Mouse (Mus musculus) cerebellum, adult 11-12 months (tissue): ENCODE data around the gene Defb43.
A peak's percentile ranks its signal among the peaks of the same experiment; 100 is the strongest.

ENCODE experiments used
- DNase-seq: peaks from one replicate; pipeline ENCODE4 v3.0.0; 2022

Gene Defb43

GRCm38 (mm10) chr14:63011471-63011870, at the start of gene Defb43:
TSS of gene Defb43 (plus strand) at chr14:63011771.
- no peak for DNase-seq

- no peak for DNase-seq
These were observed 47.9 kb upstream of the Defb43 start for GRCm38 (mm10) chr14:62963632-62964031.

GRCm38 (mm10) chr14:62965342-62965741, 46.2 kb upstream of the Defb43 start:
- no peak for DNase-seq

- no peak for DNase-seq
These were observed 45.6 kb upstream of the Defb43 start for GRCm38 (mm10) chr14:62965811-62966520.

GRCm38 (mm10) chr14:62975046-62975445, 36.5 kb upstream of the Defb43 start:
- peak; percentile 12 for DNase-seq

GRCm38 (mm10) chr14:62979815-62980214, 31.8 kb upstream of the Defb43 start:
- no peak for DNase-seq

GRCm38 (mm10) chr14:62984410-62984809, 27.2 kb upstream of the Defb43 start, which contains the start of gene Defb48:
TSS of gene Defb48 (minus strand) at chr14:62984510.
- DNase-seq = no peak

GRCm38 (mm10) chr14:62991271-62991670, 20.3 kb upstream of the Defb43 start:
- DNase-seq = no peak

GRCm38 (mm10) chr14:62991849-62992510, 19.6 kb upstream of the Defb43 start:
- DNase-seq = no peak

- DNase-seq = no peak
These were observed 13.8 kb upstream of the Defb43 start, which contains the start of gene Defb47 for GRCm38 (mm10) chr14:62997777-62998176. TSS of gene Defb47 (plus strand) at chr14:62998077.

- no peak for DNase-seq
These were observed 12.6 kb upstream of the Defb43 start for GRCm38 (mm10) chr14:62998977-62999376.

- no peak for DNase-seq
These were observed 9.0 kb upstream of the Defb43 start for GRCm38 (mm10) chr14:63002588-63002987.

GRCm38 (mm10) chr14:63013082-63013481, 1.5 kb downstream of the Defb43 start:
- no peak for DNase-seq

- no peak for DNase-seq
These were observed 3.1 kb downstream of the Defb43 start for GRCm38 (mm10) chr14:63014667-63015066.

GRCm38 (mm10) chr14:63020524-63021156, 9.1 kb downstream of the Defb43 start:
- no peak for DNase-seq

- DNase-seq = no peak
These were observed 35.1 kb downstream of the Defb43 start, which contains the start of gene Defb42 for GRCm38 (mm10) chr14:63046691-63047090. TSS of gene Defb42 (plus strand) at chr14:63046991.

GRCm38 (mm10) chr14:63049910-63050370, 38.4 kb downstream of the Defb43 start, which contains the start of gene Defb30:
TSS of gene Defb30 (minus strand) at chr14:63049960.
- no peak for DNase-seq

GRCm38 (mm10) chr14:63050769-63051168, 39.2 kb downstream of the Defb43 start:
- peak; percentile 20 for DNase-seq

GRCm38 (mm10) chr14:63054729-63055128, 43.2 kb downstream of the Defb43 start:
- DNase-seq = peak; percentile 97

- DNase-seq = no peak
These were observed 48.8 kb downstream of the Defb43 start for GRCm38 (mm10) chr14:63060361-63060760.

- DNase-seq = no peak
These were observed 50.6 kb downstream of the Defb43 start for GRCm38 (mm10) chr14:63062184-63062583.

GRCm38 (mm10) chr14:63065391-63065790, 53.8 kb downstream of the Defb43 start:
- no peak for DNase-seq

GRCm38 (mm10) chr14:63066630-63067310, 55.2 kb downstream of the Defb43 start:
- DNase-seq = peak; percentile 34
